ENCODE assay signal across 13 mouse cellular contexts in the genomic region with DNA sequence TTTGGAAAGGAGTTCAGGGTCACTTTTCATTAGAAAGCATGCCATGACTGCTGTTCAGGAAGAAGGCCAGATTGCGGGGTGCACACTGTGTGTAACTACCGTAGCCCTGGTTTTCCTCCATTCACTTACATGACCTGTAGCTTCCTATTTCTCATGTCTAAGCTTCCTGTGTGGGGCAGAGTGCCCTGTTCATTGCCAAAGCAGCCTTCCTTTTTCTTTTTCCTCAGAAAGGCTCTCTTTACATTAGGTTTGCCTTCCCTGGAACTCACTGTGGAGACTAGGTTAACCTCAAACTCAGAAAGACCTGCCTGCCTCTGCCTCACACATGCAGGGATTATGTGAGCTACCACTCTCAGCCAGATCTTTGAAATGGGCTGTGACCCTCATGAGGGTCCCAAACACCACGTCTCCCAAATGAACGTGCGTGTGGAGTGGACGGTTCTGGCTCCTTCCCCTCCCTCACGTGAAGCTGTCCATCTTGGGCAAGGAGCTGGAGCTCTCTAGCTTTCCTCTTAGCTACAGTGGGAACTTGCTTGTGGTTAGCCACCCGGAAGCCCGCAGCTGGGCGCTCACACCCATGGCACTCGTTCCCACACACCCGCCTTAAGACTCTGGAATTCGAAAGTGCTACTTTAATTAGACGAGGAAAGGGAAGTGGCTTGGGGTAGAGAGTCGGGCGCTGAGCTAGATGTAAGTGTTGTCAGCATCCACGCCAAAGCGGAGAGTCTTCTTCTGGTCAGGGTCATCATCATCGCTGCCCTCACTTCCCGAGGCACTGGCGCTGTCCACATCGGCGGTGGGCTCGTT. TPM values are rescaled to one million over a fixed set of nuclear protein-coding genes. Genes with fewer than 3 reads are reported as not detected.
A peak's percentile ranks its signal among the peaks of the same experiment; 100 is the strongest.
DNase-seq lines count a peak whose midpoint lies in the region; ATAC-seq and TF ChIP-seq lines count a peak whose summit lies in the region.
"Had no signal": no experiment of that assay in that cellular context is flagged by ENCODE, and none has a peak within 500 bp of the region (broad histone marks: within the 10 kb centered on the region; RNA-seq: fewer than 3 reads in every experiment).

No protein-coding gene starts in this region.

- peaks cover 3% of the 10 kb centered on the region; the same call in 1 of the 2 replicates for H3K4me1 ChIP-seq in kidney, adult 2 months (ENCODE audit: control insufficient read depth, insufficient read depth, low read length)
- peaks cover 12% of the 10 kb centered on the region; the same call in 1 of the 2 replicates for H3K4me1 ChIP-seq in liver, adult 2 months (ENCODE audit: control insufficient read depth, insufficient read depth, low read length)
- H3K4me1 ChIP-seq in megakaryocyte, embryonic 14.5 days, result peaks cover 67% of the 10 kb centered on the region

- no peaks in the 10 kb centered on the region for H3K36me3 ChIP-seq in kidney, adult 2 months (ENCODE audit: control insufficient read depth, insufficient read depth, low read length)
- H3K36me3 ChIP-seq in liver, adult 2 months (ENCODE audit: control insufficient read depth, insufficient read depth, low read length), result no peaks in the 10 kb centered on the region
- H3K36me3 ChIP-seq in megakaryocyte, embryonic 14.5 days (replicated peaks; ENCODE audit: low read length), result peaks cover 14% of the 10 kb centered on the region

- TF ChIP-seq POLR2A in kidney, adult 2 months (IDR thresholded peaks at IDR 0.05; ENCODE audit: low read depth, low read length), result no peak
- TF ChIP-seq POLR2A in liver, adult 2 months (IDR thresholded peaks at IDR 0.05; ENCODE audit: extremely low read depth, insufficient read depth, low read length), result no peak

- peak; percentile 55 for ATAC-seq in common myeloid progenitor, adult 5-6 weeks (replicated peaks; ENCODE audit: low read depth, poor library complexity, severe bottlenecking)

- 72% methylated on average over 24 of the region's 24 CpGs for WGBS in kidney, adult 2 months
- WGBS in liver, adult 2 months, result 67% methylated on average over 24 of the region's 24 CpGs

- H3K79me2 ChIP-seq in liver, adult 2 months (ENCODE audit: control insufficient read depth, insufficient read depth, low read length), result no peaks in the 10 kb centered on the region

- no peak for TF ChIP-seq CTCF in kidney, adult 2 months (conservative IDR thresholded peaks at IDR 0.05; ENCODE audit: insufficient read depth, insufficient read length, low read depth, low read length)
- TF ChIP-seq CTCF in liver, adult 2 months (IDR thresholded peaks at IDR 0.05; ENCODE audit: low read depth, low read length), result no peak

- H3K4me3 ChIP-seq in kidney, adult 2 months (ENCODE audit: insufficient read depth, low read depth, low read length), result no peak overlapping the region; the same call in 1 of the 2 replicates
- H3K4me3 ChIP-seq in liver, adult 2 months (ENCODE audit: insufficient read depth, low read depth, low read length), result peak overlapping the region; percentile 55
- H3K4me3 ChIP-seq in megakaryocyte, embryonic 14.5 days (replicated peaks), result peak overlapping the region; percentile 91
- H3K4me3 ChIP-seq: midbrain, embryonic 12.5 days had no signal

- H3K27me3 ChIP-seq in kidney, adult 2 months (replicated peaks; ENCODE audit: control insufficient read depth, insufficient read depth, low read length), result no peaks in the 10 kb centered on the region
- no peaks in the 10 kb centered on the region for H3K27me3 ChIP-seq in liver, adult 2 months (ENCODE audit: control insufficient read depth, insufficient read depth, low read length)
- H3K27me3 ChIP-seq in megakaryocyte, embryonic 14.5 days (replicated peaks), result peaks cover 34% of the 10 kb centered on the region
- H3K27me3 ChIP-seq: CH12.LX had no signal

- no peak overlapping the region for H3K27ac ChIP-seq in kidney, adult 2 months (ENCODE audit: insufficient read depth, low read depth, low read length)
- peak overlapping the region; percentile 55 for H3K27ac ChIP-seq in liver, adult 2 months (replicated peaks; ENCODE audit: insufficient read depth, low read depth, low read length)
- H3K27ac ChIP-seq: midbrain, embryonic 12.5 days had no signal

- peak; percentile 38 for DNase-seq in kidney, adult 2 months
- no peak for DNase-seq in kidney, adult 9 months
- peak; percentile 26 for DNase-seq in liver, adult 2 months (ENCODE audit: extremely low read depth, low read depth, low spot score)
- DNase-seq in right cerebral cortex, postnatal 36 days (ENCODE audit: low spot score in 2 of 2), result no peak
- no peak for DNase-seq in adrenal gland, postnatal 25 days
- DNase-seq in kidney, postnatal 14 days, result no peak
- DNase-seq: retina, postnatal 1 day had no signal

- peak overlapping the region; percentile 60 for H3K9ac ChIP-seq in liver, adult 2 months (ENCODE audit: low read depth, low read length)
- H3K9ac ChIP-seq: midbrain, embryonic 12.5 days had no signal

- H3K9me3 ChIP-seq in megakaryocyte, embryonic 14.5 days, result no peaks in the 10 kb centered on the region
- H3K9me3 ChIP-seq: midbrain, embryonic 12.5 days had no signal

RNA-seq across cellular contexts. Expression of a gene that starts 2.4 kb away (rescaled TPM):
- 51.6 and 57.5 TPM in 2 replicates for polyA plus RNA-seq in kidney, adult 2 months (2012; rRNA removed)
- 3.4 and 24.7 TPM in 2 replicates for total RNA-seq in common myeloid progenitor, adult 5-6 weeks (2017)
- 22.8 and 32.2 TPM in 2 replicates for total RNA-seq in liver, adult 2 months (2014; rRNA removed)
- 42.4 and 102 TPM in 2 replicates for polyA plus RNA-seq in liver, adult 2 months (2012; rRNA removed)
- polyA plus RNA-seq in megakaryocyte, embryonic 14.5 days (2012; ENCODE audit: insufficient read depth, low replicate concordance), result 154 and 188 TPM in 2 replicates
- 7.8 and 10.4 TPM in 2 replicates for total RNA-seq in adrenal gland, postnatal 25 days (2021)

RNA-seq across cellular contexts. Expression of a gene that starts 7.9 kb away (rescaled TPM):
- 129 and 145 TPM in 2 replicates for polyA plus RNA-seq in kidney, adult 2 months (2012; rRNA removed)
- total RNA-seq in common myeloid progenitor, adult 5-6 weeks (2017), result not detected in 2 replicates
- 18.5 and 40.3 TPM in 2 replicates for total RNA-seq in liver, adult 2 months (2014; rRNA removed)
- 31.2 and 31.7 TPM in 2 replicates for polyA plus RNA-seq in liver, adult 2 months (2012; rRNA removed)
- polyA plus RNA-seq in megakaryocyte, embryonic 14.5 days (2012; ENCODE audit: insufficient read depth, low replicate concordance), result not detected in 2 replicates
- 14.4 and 16.5 TPM in 2 replicates for total RNA-seq in adrenal gland, postnatal 25 days (2021)
- polyA plus RNA-seq: cortical plate, adult 2 months; midbrain, embryonic 12.5 days had no signal

RNA-seq across cellular contexts. Expression of a gene that starts 10.3 kb away (rescaled TPM):
- polyA plus RNA-seq in kidney, adult 2 months (2012; rRNA removed), result 2.0 and 2.7 TPM in 2 replicates
- total RNA-seq in common myeloid progenitor, adult 5-6 weeks (2017), result not detected in 2 replicates
- not detected in 2 replicates for total RNA-seq in liver, adult 2 months (2014; rRNA removed)
- polyA plus RNA-seq in liver, adult 2 months (2012; rRNA removed), result not detected in 2 replicates
- not detected in 2 replicates for polyA plus RNA-seq in megakaryocyte, embryonic 14.5 days (2012; ENCODE audit: insufficient read depth, low replicate concordance)
- total RNA-seq in adrenal gland, postnatal 25 days (2021), result not detected in 2 replicates
- total RNA-seq: adrenal gland, adult 18-20 months; CH12.LX had no signal

RNA-seq across cellular contexts. Expression of a gene that starts 23.1 kb away (rescaled TPM):
- polyA plus RNA-seq in kidney, adult 2 months (2012; rRNA removed), result 0.03 TPM in 1 of 2 replicates, not detected in the other
- not detected in 2 replicates for total RNA-seq in common myeloid progenitor, adult 5-6 weeks (2017)
- not detected in 2 replicates for total RNA-seq in liver, adult 2 months (2014; rRNA removed)
- not detected in 2 replicates for polyA plus RNA-seq in liver, adult 2 months (2012; rRNA removed)
- polyA plus RNA-seq in megakaryocyte, embryonic 14.5 days (2012; ENCODE audit: insufficient read depth, low replicate concordance), result 0.04 TPM in 1 of 2 replicates, not detected in the other
- not detected in 2 replicates for total RNA-seq in adrenal gland, postnatal 25 days (2021)
- total RNA-seq: CH12.LX had no signal

RNA-seq across cellular contexts. Expression of a gene that starts 40.1 kb away (rescaled TPM):
- 15.8 and 19.1 TPM in 2 replicates for polyA plus RNA-seq in kidney, adult 2 months (2012; rRNA removed)
- 64.1 and 114 TPM in 2 replicates for total RNA-seq in common myeloid progenitor, adult 5-6 weeks (2017)
- total RNA-seq in liver, adult 2 months (2014; rRNA removed), result 8.1 and 12.6 TPM in 2 replicates
- 6.7 and 9.2 TPM in 2 replicates for polyA plus RNA-seq in liver, adult 2 months (2012; rRNA removed)
- polyA plus RNA-seq in megakaryocyte, embryonic 14.5 days (2012; ENCODE audit: insufficient read depth, low replicate concordance), result 82.9 and 114 TPM in 2 replicates
- 83.3 and 83.9 TPM in 2 replicates for total RNA-seq in adrenal gland, postnatal 25 days (2021)

Comparison
In these comparisons a context has a peak if more than half of its experiments do, and no peak if none do; other contexts are left out.
1. DNase-seq: peak in kidney, adult 2 months (single experiment) and liver, adult 2 months (single experiment); none in kidney, adult 9 months (single experiment), right cerebral cortex, postnatal 36 days (0 of 2), adrenal gland, postnatal 25 days (single experiment) and kidney, postnatal 14 days (single experiment).
2. RNA of a gene that starts 7.9 kb away (total RNA-seq): 18.5 to 40.3 TPM in liver, adult 2 months and 14.4 to 16.5 TPM in adrenal gland, postnatal 25 days; not detected in common myeloid progenitor, adult 5-6 weeks; every median in the first group is over 10 times any median in the second.